Mouse (Mus musculus): ENCODE measurements around the gene Snapin. TPM values are rescaled to one million over a fixed set of nuclear protein-coding genes. Genes with fewer than 3 reads are reported as not detected.
A peak's percentile ranks its signal among the peaks of the same experiment; 100 is the strongest.

Snapin gene
- polyA plus RNA-seq, 1 experiment, result 25.3 TPM

- peak within 1 kb of the TSS; percentile 82 for H3K4me3 ChIP-seq (ENCODE audit: insufficient read depth, low read depth, low read length)
- H3K27me3 ChIP-seq (replicated peaks; ENCODE audit: control insufficient read depth, insufficient read depth, low read length), result no peaks in the 10 kb centered on the region
- H3K27ac ChIP-seq (ENCODE audit: insufficient read depth, low read depth, low read length), result peak within 1 kb of the TSS; percentile 76
- WGBS, result 1% methylated on average over 40 of the region's 49 CpGs
- H3K4me1 ChIP-seq (ENCODE audit: control insufficient read depth, insufficient read depth, low read length), result no peaks in the 10 kb centered on the region
- no peak for TF ChIP-seq CTCF (conservative IDR thresholded peaks at IDR 0.05; ENCODE audit: insufficient read depth, insufficient read length, low read depth, low read length)
- peak; percentile 48 for TF ChIP-seq POLR2A (IDR thresholded peaks at IDR 0.05; ENCODE audit: low read depth, low read length)
- no peaks in the 10 kb centered on the region for H3K36me3 ChIP-seq (ENCODE audit: control insufficient read depth, insufficient read depth, low read length)
- DNase-seq, result peak; percentile 69
Measured at GRCm38 (mm10) chr3:90465686-90466310, 25.0 kb downstream of the Snapin start, which contains the start of gene Npr1. Npr1 (minus strand) TSS chr3:90465866.

GRCm38 (mm10) chr3:90465081-90465685, 25.6 kb downstream of the Snapin start:
- no peak for DNase-seq
- Histone ChIP-seq H3K27ac (ENCODE audit: insufficient read depth, low read depth, low read length) (peak overlapping the region; percentile 76), H3K4me1 (ENCODE audit: control insufficient read depth, insufficient read depth, low read length) (no peaks in the 10 kb centered on the region), H3K27me3 (replicated peaks; ENCODE audit: control insufficient read depth, insufficient read depth, low read length) (no peaks in the 10 kb centered on the region), H3K36me3 (ENCODE audit: control insufficient read depth, insufficient read depth, low read length) (no peaks in the 10 kb centered on the region), H3K4me3 (ENCODE audit: insufficient read depth, low read depth, low read length) (peak overlapping the region; percentile 82)
- WGBS, result 2% methylated on average over 75 of the region's 75 CpGs
- TF ChIP-seq POLR2A (IDR thresholded peaks at IDR 0.05; ENCODE audit: low read depth, low read length) (no peak), CTCF (conservative IDR thresholded peaks at IDR 0.05; ENCODE audit: insufficient read depth, insufficient read length, low read depth, low read length) (no peak)

GRCm38 (mm10) chr3:90464552-90465080, 26.2 kb downstream of the Snapin start:
- WGBS, result 23% methylated on average over 37 of the region's 37 CpGs
- TF ChIP-seq POLR2A (IDR thresholded peaks at IDR 0.05; ENCODE audit: low read depth, low read length), result no peak
- Histone ChIP-seq H3K4me1 (ENCODE audit: control insufficient read depth, insufficient read depth, low read length) (no peaks in the 10 kb centered on the region), H3K36me3 (ENCODE audit: control insufficient read depth, insufficient read depth, low read length) (no peaks in the 10 kb centered on the region), H3K27me3 (replicated peaks; ENCODE audit: control insufficient read depth, insufficient read depth, low read length) (no peaks in the 10 kb centered on the region), H3K27ac (ENCODE audit: insufficient read depth, low read depth, low read length) (peak overlapping the region; percentile 34), H3K4me3 (ENCODE audit: insufficient read depth, low read depth, low read length) (peak overlapping the region; percentile 82)
- peak; percentile 38 for DNase-seq

DNA sequence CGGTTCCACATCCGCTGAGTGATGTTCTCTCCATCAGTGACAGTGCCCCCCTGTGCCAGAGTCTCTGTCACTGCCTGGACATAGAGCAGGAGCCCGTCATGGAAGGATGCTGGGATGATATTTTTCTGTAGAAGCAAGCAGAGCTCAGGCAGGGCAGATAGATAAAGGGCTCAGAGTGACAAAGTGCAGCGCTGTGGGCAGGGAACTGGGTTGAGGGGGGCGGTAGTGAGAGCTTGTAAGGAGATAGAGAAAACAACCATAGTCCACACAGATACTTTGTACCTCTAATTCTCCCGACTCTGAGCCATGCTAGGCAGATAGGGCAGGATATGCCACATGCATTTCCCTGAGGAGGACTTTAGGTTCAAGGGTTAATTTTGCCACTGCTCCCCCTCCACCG, 28.3 kb downstream of the Snapin start:
- 50% methylated on average over 7 of the region's 7 CpGs for WGBS
- H3K27ac ChIP-seq (ENCODE audit: insufficient read depth, low read depth, low read length), result no peak overlapping the region
- H3K27me3 ChIP-seq (replicated peaks; ENCODE audit: control insufficient read depth, insufficient read depth, low read length), result no peaks in the 10 kb centered on the region
- no peak for DNase-seq
- TF ChIP-seq CTCF (conservative IDR thresholded peaks at IDR 0.05; ENCODE audit: insufficient read depth, insufficient read length, low read depth, low read length) (no peak), POLR2A (IDR thresholded peaks at IDR 0.05; ENCODE audit: low read depth, low read length) (no peak)
- no peaks in the 10 kb centered on the region for H3K36me3 ChIP-seq (ENCODE audit: control insufficient read depth, insufficient read depth, low read length)
- no peak overlapping the region for H3K4me3 ChIP-seq (ENCODE audit: insufficient read depth, low read depth, low read length)
- no peaks in the 10 kb centered on the region for H3K4me1 ChIP-seq (ENCODE audit: control insufficient read depth, insufficient read depth, low read length)

- TF ChIP-seq CTCF (conservative IDR thresholded peaks at IDR 0.05; ENCODE audit: insufficient read depth, insufficient read length, low read depth, low read length) (no peak), POLR2A (IDR thresholded peaks at IDR 0.05; ENCODE audit: low read depth, low read length) (no peak)
- WGBS, result 76% methylated on average over 3 of the region's 3 CpGs
- H3K36me3 ChIP-seq (ENCODE audit: control insufficient read depth, insufficient read depth, low read length), result no peaks in the 10 kb centered on the region
- H3K27ac ChIP-seq (ENCODE audit: insufficient read depth, low read depth, low read length), result no peak overlapping the region
- H3K27me3 ChIP-seq (replicated peaks; ENCODE audit: control insufficient read depth, insufficient read depth, low read length), result no peaks in the 10 kb centered on the region
- H3K4me3 ChIP-seq (ENCODE audit: insufficient read depth, low read depth, low read length), result no peak overlapping the region
- no peak for DNase-seq
- no peaks in the 10 kb centered on the region for H3K4me1 ChIP-seq (ENCODE audit: control insufficient read depth, insufficient read depth, low read length)
Measured at GRCm38 (mm10) chr3:90461935-90462334, 28.9 kb downstream of the Snapin start.

DNA sequence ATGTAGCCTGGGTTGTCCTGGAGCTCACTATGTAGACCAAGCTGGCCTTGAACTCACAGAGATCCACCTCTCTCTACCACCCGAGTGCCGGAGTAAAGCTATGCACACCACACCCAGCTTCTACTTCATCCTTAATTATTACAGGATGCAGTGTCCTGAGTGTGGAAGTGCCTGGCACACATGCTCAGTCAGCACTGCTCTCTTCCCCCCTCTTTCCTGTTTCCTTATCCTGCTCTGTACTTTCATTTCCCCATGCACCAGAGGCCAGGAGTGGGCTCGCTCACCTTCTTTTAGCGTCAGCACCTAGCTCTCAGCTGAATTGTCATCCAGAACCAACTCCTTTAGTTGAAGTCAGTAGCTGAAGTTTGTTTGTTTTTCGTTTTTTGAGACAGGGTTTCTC, 30.5 kb downstream of the Snapin start:
- no peak for TF ChIP-seq CTCF (conservative IDR thresholded peaks at IDR 0.05; ENCODE audit: insufficient read depth, insufficient read length, low read depth, low read length)
- no peak for TF ChIP-seq POLR2A (IDR thresholded peaks at IDR 0.05; ENCODE audit: low read depth, low read length)
- Histone ChIP-seq H3K4me1 (ENCODE audit: control insufficient read depth, insufficient read depth, low read length) (no peaks in the 10 kb centered on the region), H3K27ac (ENCODE audit: insufficient read depth, low read depth, low read length) (no peak overlapping the region; the same call in 1 of the 2 replicates), H3K4me3 (ENCODE audit: insufficient read depth, low read depth, low read length) (no peak overlapping the region), H3K27me3 (replicated peaks; ENCODE audit: control insufficient read depth, insufficient read depth, low read length) (no peaks in the 10 kb centered on the region), H3K36me3 (ENCODE audit: control insufficient read depth, insufficient read depth, low read length) (no peaks in the 10 kb centered on the region)
- 68% methylated on average over 5 of the region's 5 CpGs for WGBS
- peak; percentile 30 for DNase-seq

DNA sequence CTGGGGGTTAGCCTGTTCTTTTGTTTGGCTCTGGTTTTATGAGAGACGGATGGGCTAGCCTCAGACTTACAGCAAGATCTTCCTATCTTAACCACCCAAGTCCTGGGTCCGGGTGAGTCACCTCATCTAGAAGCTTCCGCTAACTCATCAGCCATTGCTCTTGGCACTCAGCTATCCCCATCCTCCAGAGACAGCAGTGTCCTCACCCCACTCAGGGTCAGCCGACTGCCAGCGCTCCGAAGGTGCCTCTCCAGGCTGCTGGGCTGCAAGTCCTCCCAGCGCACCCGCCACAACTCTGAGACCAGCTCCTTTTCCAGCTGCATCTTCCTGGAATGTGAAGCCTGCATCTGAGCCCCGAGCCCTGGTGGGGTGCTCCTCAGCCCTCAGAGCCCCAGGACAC, 31.1 kb downstream of the Snapin start:
- Histone ChIP-seq H3K27ac (ENCODE audit: insufficient read depth, low read depth, low read length) (no peak overlapping the region; the same call in 1 of the 2 replicates), H3K36me3 (ENCODE audit: control insufficient read depth, insufficient read depth, low read length) (no peaks in the 10 kb centered on the region), H3K27me3 (replicated peaks; ENCODE audit: control insufficient read depth, insufficient read depth, low read length) (no peaks in the 10 kb centered on the region), H3K4me3 (ENCODE audit: insufficient read depth, low read depth, low read length) (no peak overlapping the region), H3K4me1 (ENCODE audit: control insufficient read depth, insufficient read depth, low read length) (no peaks in the 10 kb centered on the region)
- DNase-seq, result no peak
- WGBS, result 83% methylated on average over 9 of the region's 9 CpGs
- TF ChIP-seq POLR2A (IDR thresholded peaks at IDR 0.05; ENCODE audit: low read depth, low read length), result no peak
- TF ChIP-seq CTCF (conservative IDR thresholded peaks at IDR 0.05; ENCODE audit: insufficient read depth, insufficient read length, low read depth, low read length), result no peak

Data from kidney, adult 2 months (tissue).